Mouse (Mus musculus) neural tube, embryonic 12.5 days (tissue): ENCODE measurements around the gene Phka1. TPM values are rescaled to one million over a fixed set of nuclear protein-coding genes. Genes with fewer than 3 reads are reported as not detected.
A peak's percentile ranks its signal among the peaks of the same experiment; 100 is the strongest.

Source experiments
- ATAC-seq: fragments of 200-750 bp; cut with Nextera tagmentation; 2 replicates; pipeline ENCODE4 v1.8.0; 2017; ENCODE audit warnings: low read depth, mild to moderate bottlenecking, moderate TSS enrichment, moderate library complexity; ENCODE audit not compliant: low FRiP score
- H3K27ac ChIP-seq: fragments of 300-500 bp; sonication (generic); 2 replicates; pipeline ENCODE4 v1.5.1; 2016
- H3K27me3 ChIP-seq: fragments of 300-500 bp; sonication (generic); replicated peaks from 2 replicates; pipeline ENCODE4 v1.6.1; 2016; ENCODE audit warnings: mild to moderate bottlenecking
- H3K36me3 ChIP-seq: fragments of 300-500 bp; sonication (generic); 2 replicates; pipeline ENCODE4 v1.6.1; 2016; ENCODE audit warnings: mild to moderate bottlenecking
- H3K4me1 ChIP-seq: fragments of 300-500 bp; sonication (generic); 2 replicates; pipeline ENCODE4 v1.6.1; 2016
- H3K4me2 ChIP-seq: fragments of 300-500 bp; sonication (generic); replicated peaks from 2 replicates; pipeline ENCODE4 v1.6.1; 2016; ENCODE audit warnings: mild to moderate bottlenecking
- H3K4me3 ChIP-seq: fragments of 300-500 bp; sonication (generic); 2 replicates; pipeline ENCODE4 v1.5.1; 2016
- H3K9ac ChIP-seq: fragments of 300-500 bp; sonication (generic); 2 replicates; pipeline ENCODE4 v1.6.1; 2016; ENCODE audit warnings: mild to moderate bottlenecking
- H3K9me3 ChIP-seq: fragments of 300-500 bp; sonication (generic); 2 replicates; pipeline ENCODE4 v1.6.1; 2016; ENCODE audit warnings: mild to moderate bottlenecking
- WGBS: fragments of 180-500 bp; shearing (Covaris S2); methylation state at CpG from one replicate; pipeline ENCODE4 v1.1.7; 2016; 5-methylcytosine and 5-hydroxymethylcytosine counted together
- polyA plus RNA-seq: library from polyadenylated mRNA; unstranded; fragments of >200 nt; fragmentation: Nextera tagmentation; extraction: Ambion mirVana; gene quantifications from 2 replicates; pipeline ENCODE4 v1.2.1, GENCODE M21; 2016

Phka1 gene
- polyA plus RNA-seq, 1 experiment from 2014 or later, result 7.7 TPM

GRCm38 (mm10) chrX:102509205-102509604 lies 134.8 kb downstream of the Phka1 start:
- H3K4me1 ChIP-seq, result no peaks in the 10 kb centered on the region
- H3K27me3 ChIP-seq, result peaks cover 6% of the 10 kb centered on the region; the same call in 1 of the 2 replicates
- no peak overlapping the region for H3K4me2 ChIP-seq
- no peaks in the 10 kb centered on the region for H3K9me3 ChIP-seq
- no peak overlapping the region for H3K27ac ChIP-seq
- ATAC-seq, result no peak
- WGBS, result 74% methylated on average over 4 of the region's 4 CpGs
- no peak overlapping the region for H3K9ac ChIP-seq
- no peaks in the 10 kb centered on the region for H3K36me3 ChIP-seq
- H3K4me3 ChIP-seq, result no peak overlapping the region

- no peaks in the 10 kb centered on the region for H3K36me3 ChIP-seq
- H3K27ac ChIP-seq, result no peak within 1 kb of the TSS
- ATAC-seq, result peak; percentile 90
- H3K4me3 ChIP-seq, result peak within 1 kb of the TSS; percentile 44
- 14% methylated on average over 27 of the region's 27 CpGs for WGBS
- H3K4me2 ChIP-seq, result peak within 1 kb of the TSS; percentile 59
- H3K27me3 ChIP-seq, result peaks cover 6% of the 10 kb centered on the region; the same call in 1 of the 2 replicates
- H3K9me3 ChIP-seq, result no peaks in the 10 kb centered on the region
- H3K4me1 ChIP-seq, result no peaks in the 10 kb centered on the region
- H3K9ac ChIP-seq, result peak within 1 kb of the TSS; percentile 48; the same call in 1 of the 2 replicates
Measured at GRCm38 (mm10) chrX:102504644-102505481, 139.2 kb downstream of the Phka1 start, which contains the start of gene Hdac8. Hdac8 (minus strand) TSS chrX:102505359.

- peak overlapping the region; percentile 44 for H3K4me3 ChIP-seq
- H3K9ac ChIP-seq, result 0 out of 2 replicates have a peak overlapping the region, but pooled peaks have one; percentile 48
- ATAC-seq, result no peak
- WGBS, result 33% methylated on average over 10 of the region's 10 CpGs
- H3K36me3 ChIP-seq, result no peaks in the 10 kb centered on the region
- no peak overlapping the region for H3K27ac ChIP-seq
- no peaks in the 10 kb centered on the region for H3K9me3 ChIP-seq
- peak overlapping the region; percentile 59 for H3K4me2 ChIP-seq
- H3K4me1 ChIP-seq, result no peaks in the 10 kb centered on the region
- peaks cover under 1% of the 10 kb centered on the region; the same call in 1 of the 2 replicates for H3K27me3 ChIP-seq
Measured at GRCm38 (mm10) chrX:102504179-102504578, 139.9 kb downstream of the Phka1 start.

- Histone ChIP-seq H3K27ac (no peak overlapping the region), H3K9me3 (no peaks in the 10 kb centered on the region), H3K4me1 (no peaks in the 10 kb centered on the region), H3K4me3 (no peak overlapping the region), H3K4me2 (no peak overlapping the region), H3K36me3 (peaks cover 3% of the 10 kb centered on the region; the same call in 1 of the 2 replicates), H3K9ac (no peak overlapping the region), H3K27me3 (no peaks in the 10 kb centered on the region)
- no peak for ATAC-seq
- WGBS, result 70% methylated on average over 6 of the region's 6 CpGs
Measured at GRCm38 (mm10) chrX:102493992-102494730, 149.9 kb downstream of the Phka1 start.

- H3K9ac ChIP-seq, result no peak overlapping the region
- no peaks in the 10 kb centered on the region for H3K9me3 ChIP-seq
- H3K27ac ChIP-seq, result no peak overlapping the region
- no peak overlapping the region for H3K4me2 ChIP-seq
- H3K27me3 ChIP-seq, result 0 out of 2 replicates have a peak, but pooled peaks cover 2% of the 10 kb centered on the region
- H3K36me3 ChIP-seq, result no peaks in the 10 kb centered on the region
- no peaks in the 10 kb centered on the region for H3K4me1 ChIP-seq
- no peak for ATAC-seq
- WGBS, result 83% methylated on average over 7 of the region's 7 CpGs
- H3K4me3 ChIP-seq, result no peak overlapping the region
Measured at GRCm38 (mm10) chrX:102485575-102485974, 158.5 kb downstream of the Phka1 start.

GRCm38 (mm10) chrX:102479665-102480064 lies 164.4 kb downstream of the Phka1 start:
- Histone ChIP-seq H3K4me1 (no peaks in the 10 kb centered on the region), H3K4me3 (no peak overlapping the region), H3K27me3 (no peaks in the 10 kb centered on the region), H3K9me3 (no peaks in the 10 kb centered on the region), H3K36me3 (no peaks in the 10 kb centered on the region), H3K4me2 (no peak overlapping the region), H3K27ac (no peak overlapping the region), H3K9ac (no peak overlapping the region)
- 75% methylated on average over 4 of the region's 4 CpGs for WGBS
- ATAC-seq, result no peak

- H3K4me1 ChIP-seq, result no peaks in the 10 kb centered on the region
- H3K36me3 ChIP-seq, result no peaks in the 10 kb centered on the region
- no peaks in the 10 kb centered on the region for H3K9me3 ChIP-seq
- no peaks in the 10 kb centered on the region for H3K27me3 ChIP-seq
- no peak overlapping the region for H3K27ac ChIP-seq
- 34% methylated on average over 4 of the region's 4 CpGs for WGBS
- H3K4me2 ChIP-seq, result no peak overlapping the region
- H3K4me3 ChIP-seq, result no peak overlapping the region
- no peak for ATAC-seq
- no peak overlapping the region for H3K9ac ChIP-seq
Measured at GRCm38 (mm10) chrX:102478965-102479364, 165.1 kb downstream of the Phka1 start.

GRCm38 (mm10) chrX:102478481-102478880 lies 165.6 kb downstream of the Phka1 start:
- Histone ChIP-seq H3K4me3 (no peak overlapping the region), H3K9me3 (no peaks in the 10 kb centered on the region), H3K27me3 (no peaks in the 10 kb centered on the region), H3K9ac (no peak overlapping the region), H3K4me1 (no peaks in the 10 kb centered on the region), H3K36me3 (no peaks in the 10 kb centered on the region), H3K27ac (no peak overlapping the region), H3K4me2 (no peak overlapping the region)
- ATAC-seq, result no peak
- WGBS, result 80% methylated on average over 3 of the region's 3 CpGs

- WGBS, result 34% methylated on average over 3 of the region's 3 CpGs
- H3K4me1 ChIP-seq, result no peaks in the 10 kb centered on the region
- ATAC-seq, result no peak
- H3K9ac ChIP-seq, result no peak overlapping the region
- no peak overlapping the region for H3K27ac ChIP-seq
- H3K36me3 ChIP-seq, result no peaks in the 10 kb centered on the region
- no peak overlapping the region for H3K4me2 ChIP-seq
- no peak overlapping the region for H3K4me3 ChIP-seq
- no peaks in the 10 kb centered on the region for H3K9me3 ChIP-seq
- no peaks in the 10 kb centered on the region for H3K27me3 ChIP-seq
Measured at GRCm38 (mm10) chrX:102476784-102477183, 167.3 kb downstream of the Phka1 start.

GRCm38 (mm10) chrX:102475555-102475954 lies 168.5 kb downstream of the Phka1 start:
- no peaks in the 10 kb centered on the region for H3K27me3 ChIP-seq
- no peak overlapping the region for H3K4me3 ChIP-seq
- H3K9ac ChIP-seq, result no peak overlapping the region
- H3K9me3 ChIP-seq, result no peaks in the 10 kb centered on the region
- 86% methylated on average over 5 of the region's 5 CpGs for WGBS
- ATAC-seq, result no peak
- no peaks in the 10 kb centered on the region for H3K36me3 ChIP-seq
- H3K4me2 ChIP-seq, result no peak overlapping the region
- H3K4me1 ChIP-seq, result no peaks in the 10 kb centered on the region
- no peak overlapping the region for H3K27ac ChIP-seq
